Mouse (Mus musculus): Measurements from ENCODE around the gene Klhl32.

DNA sequence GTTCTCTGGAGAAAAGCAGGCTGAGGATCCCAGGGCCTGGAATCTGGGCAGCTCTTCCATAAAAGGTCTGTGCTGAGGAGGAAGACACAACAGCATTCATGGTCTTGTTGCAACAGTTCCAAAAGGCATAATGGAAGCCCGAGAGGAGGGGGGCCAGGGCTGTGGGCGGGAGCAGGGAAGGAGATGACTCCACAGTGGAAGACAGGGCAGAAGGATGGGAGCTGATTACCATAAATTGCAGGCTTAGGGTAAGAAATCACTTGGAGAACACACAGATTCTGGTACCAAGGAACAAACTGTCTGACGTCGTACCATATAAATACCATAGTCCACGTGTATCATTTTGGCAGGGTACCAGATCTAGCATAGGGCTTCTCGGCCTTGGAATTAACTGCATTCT, 51.9 kb downstream of the Klhl32 start:
- no peak for TF ChIP-seq POLR2AphosphoS2 (IDR thresholded peaks at IDR 0.05; ENCODE audit: insufficient read length, low read depth)
- TF ChIP-seq TCF12 (IDR thresholded peaks at IDR 0.05; ENCODE audit: insufficient read depth, poor library complexity, severe bottlenecking), result no peak
- TF ChIP-seq MAX (IDR thresholded peaks at IDR 0.05; ENCODE audit: low read depth), result no peak
- TF ChIP-seq CEBPB (IDR thresholded peaks at IDR 0.05; ENCODE audit: insufficient read depth, poor library complexity, severe bottlenecking), result no peak
- TF ChIP-seq SRF (IDR thresholded peaks at IDR 0.05; ENCODE audit: control insufficient read depth, insufficient read length, low read depth), result no peak
- TF ChIP-seq POLR2A (IDR thresholded peaks at IDR 0.05; ENCODE audit: insufficient read length, low read depth), result no peak
- TF ChIP-seq MYOD1 (IDR thresholded peaks at IDR 0.05; ENCODE audit: control insufficient read depth in 1 of 3, insufficient read length in 2 of 3, low read depth in 2 of 3), result no peak
- TF ChIP-seq E2F4 (IDR thresholded peaks at IDR 0.05; ENCODE audit: insufficient read depth), result no peak
- TF ChIP-seq USF1 (IDR thresholded peaks at IDR 0.05; ENCODE audit: low read depth), result no peak

Measured in myocyte (in vitro differentiated cells).